Mouse (Mus musculus) gastrocnemius, postnatal 4 days (tissue): ENCODE measurements around the gene Pitpna. TPM values are rescaled to one million over a fixed set of nuclear protein-coding genes. Genes with fewer than 3 reads are reported as not detected.

Experiments
- microRNA-seq: library from miRNA; unstranded; fragments of <30 nt; microRNA quantifications from one replicate; pipeline ENCODE4 v1.2.0, GENCODE M21; 2021
- total RNA-seq, 2 experiments: library from RNA; stranded (reverse); gene quantifications; 2 replicates each; pipeline ENCODE4 v1.2.3; 2021

The Pitpna gene
- total RNA-seq, 2 experiments from 2014 or later: 106 to 117 TPM

Small RNAs within 50 kb of the gene (microRNA-seq; reads per million reads assigned to microRNA genes)
- gene Mir3971: not detected

Other genes with a start within 250 kb of the Pitpna start
- gene Rpa1, start 239.8 kb upstream of the Pitpna start, total RNA-seq: 10 to 100 TPM; 65.9 to 66.9 TPM
- gene Smyd4, start 239.7 kb upstream of the Pitpna start, total RNA-seq: 10 to 100 TPM in 1 of 2 experiments, 1 to 10 TPM in 1; 8.5 to 11.2 TPM
- gene Serpinf1, start 165.4 kb upstream of the Pitpna start, total RNA-seq: 100 to 1,000 TPM; 130 to 141 TPM
- gene Serpinf2, start 148.5 kb upstream of the Pitpna start, total RNA-seq: 1 to 10 TPM in 1 of 2 experiments, under 1 TPM in 1; 0.32 to 2.7 TPM
- gene Wdr81, start 133.4 kb upstream of the Pitpna start, total RNA-seq: 10 to 100 TPM in 1 of 2 experiments, 1 to 10 TPM in 1; 9.3 to 10.4 TPM
- gene Tlcd2, start 126.4 kb upstream of the Pitpna start, total RNA-seq: 10 to 100 TPM in 1 of 2 experiments, 1 to 10 TPM in 1; 9.6 to 12.6 TPM
- gene Prpf8, start 101.3 kb upstream of the Pitpna start, total RNA-seq: 10 to 100 TPM; 97.2 TPM
- 10 to 100 TPM; 16.4 to 24.5 TPM for gene Rilp, start 78.0 kb upstream of the Pitpna start, total RNA-seq
- 1 to 10 TPM; 7.5 to 9.0 TPM for gene Scarf1, start 74.6 kb upstream of the Pitpna start, total RNA-seq
- gene Slc43a2, start 56.4 kb upstream of the Pitpna start, total RNA-seq: 10 to 100 TPM; 22.2 to 25.0 TPM
- gene Inpp5k, start 42.9 kb downstream of the Pitpna start, total RNA-seq: 10 to 100 TPM; 26.7 to 28.4 TPM
- gene Myo1c, start 62.4 kb downstream of the Pitpna start, total RNA-seq: 10 to 100 TPM; 87.9 to 88.1 TPM
- gene Crk, start 91.2 kb downstream of the Pitpna start, total RNA-seq: 10 to 100 TPM; 67.5 to 76.6 TPM
- gene Ywhae, start 144.8 kb downstream of the Pitpna start, total RNA-seq: 100 to 1,000 TPM; 749 to 818 TPM
- 1 to 10 TPM; 1.1 to 1.6 TPM for gene Doc2b, start 208.0 kb downstream of the Pitpna start, total RNA-seq